Mouse (Mus musculus) E14TG2a.4 (cell line): ENCODE results near the gene Otx2.

Experiments
- H3K27me3 ChIP-seq: 2 replicates; pipeline ENCODE4 v1.6.1; 2014; ENCODE audit warnings: low read length, control low read depth; ENCODE audit not compliant: insufficient read depth
- H3K36me3 ChIP-seq: 2 replicates; pipeline ENCODE4 v1.6.1; 2014; ENCODE audit warnings: low read length, control low read depth; ENCODE audit not compliant: insufficient read depth
- H3K4me1 ChIP-seq: replicated peaks from 2 replicates; pipeline ENCODE4 v1.6.1; 2014; ENCODE audit warnings: low read depth, low read length, control low read depth
- H3K4me3 ChIP-seq: replicated peaks from 2 replicates; pipeline ENCODE4 v1.5.1; 2014; ENCODE audit warnings: mild to moderate bottlenecking, low read length
- H3K9me3 ChIP-seq: 2 replicates; pipeline ENCODE4 v1.6.1; 2014; ENCODE audit warnings: low read length, control low read depth
- CTCF ChIP-seq: conservative IDR thresholded peaks from 2 replicates; pipeline ENCODE4 v1.5.1; 2014; ENCODE audit warnings: low read length
- NANOG ChIP-seq: IDR thresholded peaks from 2 replicates; pipeline ENCODE4 v1.6.1; 2014; ENCODE audit warnings: borderline replicate concordance, low read length, mixed read lengths
- POU5F1 ChIP-seq: IDR thresholded peaks from 2 replicates; pipeline ENCODE4 v1.6.1; 2014; ENCODE audit warnings: low read length, borderline replicate concordance

Gene Otx2

DNA sequence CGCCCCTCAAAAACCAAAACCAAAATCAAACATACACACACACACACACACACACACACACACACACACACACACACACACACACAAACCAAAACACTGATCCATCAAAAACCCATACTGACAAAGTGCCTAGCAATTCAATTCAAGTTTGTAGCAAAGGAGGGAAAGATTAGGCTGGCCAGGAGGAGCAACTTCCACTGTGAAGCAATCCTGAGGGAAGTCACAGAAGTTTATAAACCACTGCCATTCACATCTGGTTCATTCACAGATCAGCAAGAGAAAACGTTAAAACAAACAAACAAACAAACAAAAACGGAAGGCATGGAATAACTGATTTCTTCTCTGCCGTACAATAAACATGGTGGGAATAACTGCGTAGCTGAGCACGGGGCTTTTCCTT lies 16.4 kb downstream of the Otx2 start:
- TF ChIP-seq NANOG (no peak), CTCF (no peak), POU5F1 (no peak)
- no peaks in the 10 kb centered on the region for H3K9me3 ChIP-seq
- peaks cover 21% of the 10 kb centered on the region for H3K27me3 ChIP-seq
- H3K4me1 ChIP-seq: peaks cover 80% of the 10 kb centered on the region
- peaks cover 35% of the 10 kb centered on the region for H3K36me3 ChIP-seq
- no peak overlapping the region for H3K4me3 ChIP-seq

DNA sequence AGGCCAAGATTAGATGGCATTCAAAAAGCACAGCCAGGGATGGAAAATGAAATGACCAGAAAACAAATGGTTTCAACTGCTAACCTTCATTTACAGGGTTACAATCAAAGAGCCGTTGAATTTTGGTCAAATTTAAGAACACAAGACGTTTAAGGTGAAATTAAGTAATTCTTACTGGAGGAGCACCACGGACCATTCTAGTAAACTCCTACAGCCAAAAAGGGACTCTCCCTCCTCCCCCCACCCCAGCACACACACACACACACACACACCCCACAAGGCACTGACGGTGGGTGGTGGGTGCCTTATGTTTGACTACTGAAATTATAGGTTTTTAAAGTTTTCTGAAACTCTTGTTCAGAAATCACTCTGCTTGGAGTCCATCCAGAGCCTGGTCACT lies 16.9 kb downstream of the Otx2 start:
- Histone ChIP-seq H3K4me1 (peaks cover 80% of the 10 kb centered on the region), H3K9me3 (no peaks in the 10 kb centered on the region), H3K4me3 (peak overlapping the region; percentile 77; the same call in 1 of the 2 replicates), H3K27me3 (peaks cover 17% of the 10 kb centered on the region), H3K36me3 (peaks cover 35% of the 10 kb centered on the region)
- TF ChIP-seq NANOG (no peak), POU5F1 (no peak), CTCF (no peak)

DNA sequence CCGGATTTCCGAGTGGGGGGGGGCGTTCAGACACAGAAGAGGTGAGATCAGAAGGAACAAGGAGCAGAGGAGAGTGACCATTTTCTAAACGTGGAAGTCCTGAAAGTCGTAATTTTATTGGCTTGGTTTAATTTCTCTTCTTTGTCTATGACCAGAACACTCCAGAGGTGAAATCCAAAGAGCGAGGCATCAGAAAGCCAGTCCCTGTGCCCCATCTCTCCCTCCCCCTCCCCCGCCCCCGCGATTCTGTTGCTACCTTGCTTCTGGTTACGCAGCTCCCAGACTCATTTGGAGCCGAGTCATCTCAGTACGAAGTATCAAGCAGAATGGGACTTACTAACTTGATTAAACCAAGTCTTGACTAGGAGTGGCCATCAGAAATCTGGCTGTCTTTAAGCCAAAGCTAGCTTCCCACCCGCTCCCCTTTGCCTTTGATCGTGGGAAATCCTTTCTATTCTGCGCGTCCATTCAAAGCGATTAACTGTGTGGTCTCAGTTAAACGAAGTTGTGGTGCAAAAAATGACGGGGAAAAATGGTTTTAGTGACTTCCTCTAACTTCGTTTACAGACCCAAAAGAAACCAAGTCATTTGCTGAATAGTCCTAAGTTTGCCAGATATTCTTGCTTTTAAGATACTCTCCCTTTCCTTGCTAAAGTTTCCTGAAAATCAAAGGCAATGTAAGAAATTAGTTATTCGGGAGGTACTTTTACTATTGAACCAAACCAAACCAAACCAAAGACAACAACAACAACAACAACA lies 17.6 kb downstream of the Otx2 start:
- TF ChIP-seq NANOG (no peak), CTCF (no peak), POU5F1 (no peak)
- Histone ChIP-seq H3K36me3 (peaks cover 34% of the 10 kb centered on the region), H3K9me3 (no peaks in the 10 kb centered on the region), H3K4me1 (peaks cover 81% of the 10 kb centered on the region), H3K4me3 (peak overlapping the region; percentile 77), H3K27me3 (peaks cover 13% of the 10 kb centered on the region)

DNA sequence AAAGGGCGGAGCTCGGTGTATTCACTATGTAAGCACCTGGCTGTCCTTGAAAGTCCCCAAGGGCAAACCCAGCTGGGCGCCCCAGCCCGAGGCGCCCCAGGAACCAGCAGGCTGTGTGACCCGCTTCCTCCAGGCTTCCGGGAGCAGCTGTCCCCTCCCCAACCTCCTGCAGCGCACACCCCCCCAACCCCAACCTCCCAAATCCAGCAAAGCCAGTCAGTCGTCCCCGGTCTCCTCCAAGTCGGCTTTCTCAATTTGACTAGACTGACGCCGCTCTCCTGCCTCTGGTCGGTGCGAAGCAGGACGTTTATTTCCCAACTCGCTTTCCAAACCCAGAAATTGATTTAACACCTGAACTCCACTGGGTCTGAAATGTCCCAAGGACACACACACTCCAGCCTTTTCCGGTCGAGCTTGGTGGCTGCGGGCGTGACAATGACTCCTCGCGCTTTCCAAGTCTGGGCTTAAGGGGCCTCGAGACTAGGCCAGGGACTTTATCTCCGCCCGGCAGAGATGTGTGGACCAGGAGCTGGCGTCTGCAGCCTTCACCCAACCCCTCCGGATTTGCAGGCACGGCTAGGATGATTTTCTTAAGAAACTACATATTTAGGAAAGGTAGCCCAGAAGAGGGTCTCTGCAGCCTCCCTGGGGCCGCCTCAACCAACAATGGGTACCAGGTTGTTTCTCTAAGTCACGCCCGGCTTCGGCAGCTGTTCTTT lies 18.4 kb downstream of the Otx2 start:
- Histone ChIP-seq H3K9me3 (no peaks in the 10 kb centered on the region), H3K4me3 (peak overlapping the region; percentile 77), H3K4me1 (peaks cover 79% of the 10 kb centered on the region), H3K27me3 (peaks cover 10% of the 10 kb centered on the region), H3K36me3 (peaks cover 29% of the 10 kb centered on the region)
- TF ChIP-seq NANOG (no peak), CTCF (no peak), POU5F1 (no peak)

DNA sequence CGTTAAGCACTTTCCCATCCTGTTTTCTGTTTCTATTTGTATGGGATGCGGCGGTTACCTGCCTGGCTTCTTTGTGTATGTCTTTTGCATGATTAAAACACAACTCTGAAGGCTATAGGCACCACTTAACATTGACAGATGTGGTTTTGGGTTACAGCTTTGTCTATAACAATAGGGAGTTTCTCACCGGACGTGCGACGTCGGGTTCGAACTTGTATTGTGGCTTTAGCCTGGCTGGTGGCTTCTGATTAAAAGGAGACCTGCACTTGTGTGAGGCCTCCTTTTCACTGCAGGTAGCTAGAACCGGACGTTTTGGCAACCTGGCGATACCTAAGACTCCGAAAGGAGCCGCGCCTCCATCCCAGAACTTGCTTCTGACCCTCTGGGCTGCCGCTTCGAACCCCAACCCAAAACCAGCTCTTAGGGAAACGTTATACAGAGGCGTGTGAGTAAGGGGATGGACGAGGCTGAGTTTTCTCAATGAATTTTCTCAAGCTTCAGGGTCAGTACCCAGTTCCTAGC lies 19.0 kb downstream of the Otx2 start:
- H3K4me3 ChIP-seq: peak overlapping the region; percentile 77
- H3K36me3 ChIP-seq: peaks cover 23% of the 10 kb centered on the region
- H3K27me3 ChIP-seq: peaks cover 5% of the 10 kb centered on the region; the same call in 1 of the 2 replicates
- TF ChIP-seq NANOG (peak; percentile 55; the same call in 1 of the 2 replicates), POU5F1 (no peak)
- H3K9me3 ChIP-seq: no peaks in the 10 kb centered on the region
- peaks cover 73% of the 10 kb centered on the region for H3K4me1 ChIP-seq

DNA sequence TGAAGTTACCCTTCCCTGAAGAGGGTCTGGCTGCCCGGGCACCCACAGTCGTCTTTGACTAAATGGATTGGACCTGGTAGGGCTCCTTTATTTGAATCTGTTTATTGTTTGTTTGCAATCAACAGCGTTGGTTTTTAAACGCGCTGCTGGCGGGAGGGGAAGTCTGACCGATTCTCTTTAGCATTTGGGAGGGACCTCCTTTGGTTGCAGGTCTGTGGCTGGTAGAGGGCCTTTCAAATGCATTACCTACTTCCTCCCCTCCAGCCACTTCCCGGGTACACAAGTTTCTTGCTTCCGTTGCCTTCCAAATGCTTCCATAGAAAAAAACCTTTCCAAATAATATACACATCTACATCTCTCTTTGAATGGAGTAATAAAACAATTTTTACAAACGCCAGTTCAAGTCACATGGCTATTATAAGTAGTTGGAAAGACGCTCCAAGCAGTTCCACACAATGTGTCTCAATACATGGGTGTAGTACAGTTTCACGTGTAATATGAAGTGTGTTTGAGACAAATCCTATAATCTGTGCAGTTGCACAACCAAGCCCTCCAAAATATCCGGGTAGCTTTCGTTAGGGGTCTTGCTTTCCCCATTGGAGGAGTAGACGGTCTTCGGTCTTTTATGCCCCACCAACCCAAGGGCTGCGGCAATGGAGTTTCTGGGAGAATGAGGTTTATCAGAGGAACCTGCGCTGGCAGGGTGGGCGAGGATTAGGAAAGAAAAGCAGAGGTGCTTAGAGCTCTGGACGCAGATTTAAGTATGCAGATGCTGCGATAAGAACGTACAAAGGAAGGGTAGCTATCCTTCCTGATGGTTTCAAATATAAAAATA lies 19.7 kb downstream of the Otx2 start:
- H3K4me1 ChIP-seq: peaks cover 67% of the 10 kb centered on the region
- peak overlapping the region; percentile 77 for H3K4me3 ChIP-seq
- H3K36me3 ChIP-seq: peaks cover 17% of the 10 kb centered on the region
- TF ChIP-seq NANOG (no peak; the same call in 1 of the 2 replicates), CTCF (no peak), POU5F1 (no peak)
- H3K9me3 ChIP-seq: no peaks in the 10 kb centered on the region
- H3K27me3 ChIP-seq: peaks cover 2% of the 10 kb centered on the region; the same call in 1 of the 2 replicates

DNA sequence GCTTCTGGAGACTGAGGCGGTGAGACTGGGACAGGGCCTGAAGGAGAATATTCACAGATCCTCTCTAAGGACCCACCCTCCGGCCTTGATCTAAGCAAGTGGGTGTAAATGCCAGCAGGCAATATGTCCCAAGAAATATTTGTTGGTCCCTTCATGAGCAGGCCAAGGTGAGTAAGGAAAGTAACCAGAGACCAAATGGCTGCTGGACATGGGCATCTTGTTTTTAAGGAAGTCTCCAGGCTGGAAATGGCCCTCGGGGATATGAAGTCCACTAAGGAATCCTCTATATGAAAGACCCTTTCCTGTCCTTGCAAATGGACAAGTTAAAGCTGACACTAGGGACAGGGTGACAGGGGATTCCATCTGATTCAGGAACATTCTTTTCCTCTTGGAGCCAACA lies 20.5 kb downstream of the Otx2 start:
- Histone ChIP-seq H3K27me3 (no peaks in the 10 kb centered on the region), H3K4me1 (peaks cover 59% of the 10 kb centered on the region), H3K9me3 (no peaks in the 10 kb centered on the region), H3K4me3 (peak overlapping the region; percentile 77; the same call in 1 of the 2 replicates), H3K36me3 (peaks cover 9% of the 10 kb centered on the region)
- TF ChIP-seq NANOG: no peak
- no peak for TF ChIP-seq POU5F1
- no peak for TF ChIP-seq CTCF

DNA sequence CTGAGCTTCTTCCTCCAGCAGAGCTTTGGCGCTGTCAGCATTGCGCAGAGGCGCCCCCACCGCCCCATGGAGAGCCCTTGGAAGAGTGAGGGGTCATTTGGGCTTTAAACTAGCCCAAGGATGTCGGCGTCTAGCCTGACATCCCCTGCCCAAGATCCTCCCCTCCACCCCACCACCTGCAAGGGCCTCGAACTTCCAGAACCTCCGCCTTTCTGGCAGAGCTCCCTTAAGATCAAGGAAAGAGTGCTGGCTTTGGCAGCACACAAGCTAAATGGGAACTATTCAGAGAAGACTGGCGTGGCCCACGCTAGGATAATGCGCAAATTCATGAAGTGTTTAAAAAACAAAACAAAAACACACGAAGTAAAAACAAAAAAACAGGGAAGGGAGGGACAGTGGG lies 21.4 kb downstream of the Otx2 start:
- peaks cover 51% of the 10 kb centered on the region for H3K4me1 ChIP-seq
- no peak for TF ChIP-seq POU5F1
- no peaks in the 10 kb centered on the region for H3K9me3 ChIP-seq
- H3K36me3 ChIP-seq: peaks cover 1% of the 10 kb centered on the region; the same call in 1 of the 2 replicates
- H3K4me3 ChIP-seq: peak overlapping the region; percentile 45
- no peaks in the 10 kb centered on the region for H3K27me3 ChIP-seq
